Mouse (Mus musculus): Measurements from ENCODE around the gene Morc3.

- TF ChIP-seq CTCF (IDR thresholded peaks at IDR 0.05; ENCODE audit: borderline replicate concordance, insufficient read depth, low read depth, low read length): no peak
- no peak for TF ChIP-seq POLR2A (IDR thresholded peaks at IDR 0.05; ENCODE audit: borderline replicate concordance, insufficient read depth, low read length)
Measured at GRCm38 (mm10) chr16:93824799-93825198, 7.1 kb upstream of the Morc3 start.

All from cerebellum, adult 2 months (tissue).